Mouse (Mus musculus): ENCODE data around the gene Vill. TPM values are rescaled to one million over a fixed set of nuclear protein-coding genes. Genes with fewer than 3 reads are reported as not detected.

Vill gene
- polyA plus RNA-seq, 1 experiment from 2014 or later = 4.2 TPM

- H3K4me1 ChIP-seq (replicated peaks) = peaks cover 40% of the 10 kb centered on the region
- H3K27me3 ChIP-seq = no peaks in the 10 kb centered on the region
- H3K36me3 ChIP-seq = peaks cover 33% of the 10 kb centered on the region
- no peak overlapping the region for H3K4me2 ChIP-seq
- no peak overlapping the region for H3K27ac ChIP-seq
- WGBS = 93% methylated on average over 3 of the region's 3 CpGs
- no peaks in the 10 kb centered on the region for H3K9me3 ChIP-seq
- ATAC-seq (ENCODE audit: low FRiP score) = no peak
- H3K4me3 ChIP-seq = no peak overlapping the region
- no peak overlapping the region for H3K9ac ChIP-seq
These were observed 14.0 kb upstream of the Vill start for GRCm38 (mm10) chr9:119038574-119038973.

GRCm38 (mm10) chr9:119040101-119040775 is 12.3 kb upstream of the Vill start:
- Histone ChIP-seq H3K27me3 (no peaks in the 10 kb centered on the region), H3K36me3 (peaks cover 33% of the 10 kb centered on the region), H3K4me2 (no peak overlapping the region), H3K4me3 (no peak overlapping the region), H3K9me3 (no peaks in the 10 kb centered on the region), H3K27ac (no peak overlapping the region), H3K9ac (no peak overlapping the region), H3K4me1 (replicated peaks) (peaks cover 26% of the 10 kb centered on the region)
- ATAC-seq (ENCODE audit: low FRiP score) = no peak
- WGBS = 90% methylated on average over 15 of the region's 15 CpGs

GRCm38 (mm10) chr9:119048182-119048903 is 4.2 kb upstream of the Vill start:
- no peak for ATAC-seq (ENCODE audit: low FRiP score)

GRCm38 (mm10) chr9:119051158-119051557 is 1.4 kb upstream of the Vill start:
- H3K9ac ChIP-seq = no peak overlapping the region
- no peak for ATAC-seq (ENCODE audit: low FRiP score)

More at GRCm38 (mm10) chr9:119048182-119048903, 4.2 kb upstream of the Vill start:
- no peaks in the 10 kb centered on the region for H3K9me3 ChIP-seq
- WGBS = 85% methylated on average over 11 of the region's 11 CpGs
- H3K9ac ChIP-seq = no peak overlapping the region
- H3K4me2 ChIP-seq = no peak overlapping the region
- H3K27me3 ChIP-seq = peaks cover 21% of the 10 kb centered on the region
- H3K36me3 ChIP-seq = no peaks in the 10 kb centered on the region
- peaks cover 14% of the 10 kb centered on the region for H3K4me1 ChIP-seq (replicated peaks)
- no peak overlapping the region for H3K4me3 ChIP-seq
- H3K27ac ChIP-seq = no peak overlapping the region

GRCm38 (mm10) chr9:119053964-119054576 is 1.5 kb downstream of the Vill start:
- Histone ChIP-seq H3K9me3 (no peaks in the 10 kb centered on the region), H3K4me2 (no peak overlapping the region), H3K4me1 (replicated peaks) (peaks cover 14% of the 10 kb centered on the region), H3K4me3 (no peak overlapping the region), H3K36me3 (no peaks in the 10 kb centered on the region), H3K27ac (no peak overlapping the region), H3K27me3 (peaks cover 30% of the 10 kb centered on the region), H3K9ac (no peak overlapping the region)
- no peak for ATAC-seq (ENCODE audit: low FRiP score)
- 76% methylated on average over 9 of the region's 9 CpGs for WGBS

More at GRCm38 (mm10) chr9:119051158-119051557, 1.4 kb upstream of the Vill start:
- H3K27ac ChIP-seq = no peak overlapping the region
- H3K4me2 ChIP-seq = no peak overlapping the region
- 87% methylated on average over 2 of the region's 2 CpGs for WGBS
- H3K4me1 ChIP-seq (replicated peaks) = peaks cover 14% of the 10 kb centered on the region
- H3K27me3 ChIP-seq = peaks cover 30% of the 10 kb centered on the region
- H3K4me3 ChIP-seq = no peak overlapping the region
- no peaks in the 10 kb centered on the region for H3K36me3 ChIP-seq
- no peaks in the 10 kb centered on the region for H3K9me3 ChIP-seq

- ATAC-seq (ENCODE audit: low FRiP score) = no peak
- Histone ChIP-seq H3K27ac (no peak overlapping the region), H3K27me3 (peaks cover 33% of the 10 kb centered on the region), H3K4me3 (no peak overlapping the region), H3K4me1 (replicated peaks) (peaks cover 14% of the 10 kb centered on the region), H3K9ac (no peak overlapping the region), H3K9me3 (no peaks in the 10 kb centered on the region), H3K36me3 (no peaks in the 10 kb centered on the region), H3K4me2 (no peak overlapping the region)
- WGBS = 87% methylated on average over 4 of the region's 4 CpGs
These were observed 2.8 kb downstream of the Vill start for GRCm38 (mm10) chr9:119055336-119055735.

GRCm38 (mm10) chr9:119058245-119058644 is 5.7 kb downstream of the Vill start:
- H3K4me1 ChIP-seq (replicated peaks) = peaks cover under 1% of the 10 kb centered on the region; the same call in 1 of the 2 replicates
- H3K4me3 ChIP-seq = no peak overlapping the region
- H3K36me3 ChIP-seq = no peaks in the 10 kb centered on the region
- H3K9me3 ChIP-seq = no peaks in the 10 kb centered on the region
- peaks cover 22% of the 10 kb centered on the region for H3K27me3 ChIP-seq
- 84% methylated on average over 7 of the region's 7 CpGs for WGBS
- no peak for ATAC-seq (ENCODE audit: low FRiP score)
- H3K9ac ChIP-seq = no peak overlapping the region
- no peak overlapping the region for H3K4me2 ChIP-seq
- H3K27ac ChIP-seq = no peak overlapping the region

- H3K4me3 ChIP-seq = no peak overlapping the region
These were observed 8.1 kb downstream of the Vill start for GRCm38 (mm10) chr9:119060701-119061100.

GRCm38 (mm10) chr9:119063036-119063644 is 10.6 kb downstream of the Vill start:
- no peak for ATAC-seq (ENCODE audit: low FRiP score)
- H3K4me2 ChIP-seq = no peak overlapping the region
- no peaks in the 10 kb centered on the region for H3K4me1 ChIP-seq (replicated peaks)
- H3K9me3 ChIP-seq = no peaks in the 10 kb centered on the region
- no peak overlapping the region for H3K9ac ChIP-seq
- WGBS = 41% methylated on average over 19 of the region's 19 CpGs
- H3K4me3 ChIP-seq = no peak overlapping the region
- H3K36me3 ChIP-seq = no peaks in the 10 kb centered on the region
- H3K27ac ChIP-seq = no peak overlapping the region
- H3K27me3 ChIP-seq = peaks cover 12% of the 10 kb centered on the region; the same call in 1 of the 2 replicates

More at GRCm38 (mm10) chr9:119060701-119061100, 8.1 kb downstream of the Vill start:
- no peaks in the 10 kb centered on the region for H3K9me3 ChIP-seq
- no peak for ATAC-seq (ENCODE audit: low FRiP score)
- H3K4me1 ChIP-seq (replicated peaks) = no peaks in the 10 kb centered on the region
- no peak overlapping the region for H3K27ac ChIP-seq
- H3K27me3 ChIP-seq = peaks cover 12% of the 10 kb centered on the region; the same call in 1 of the 2 replicates
- H3K4me2 ChIP-seq = no peak overlapping the region
- H3K9ac ChIP-seq = no peak overlapping the region
- WGBS = 89% methylated on average over 10 of the region's 10 CpGs
- no peaks in the 10 kb centered on the region for H3K36me3 ChIP-seq

GRCm38 (mm10) chr9:119064296-119064695 is 11.7 kb downstream of the Vill start:
- Histone ChIP-seq H3K4me2 (no peak overlapping the region), H3K27me3 (peaks cover 12% of the 10 kb centered on the region; the same call in 1 of the 2 replicates), H3K9ac (no peak overlapping the region; the same call in 1 of the 2 replicates), H3K4me3 (no peak overlapping the region), H3K36me3 (no peaks in the 10 kb centered on the region), H3K9me3 (no peaks in the 10 kb centered on the region), H3K27ac (no peak overlapping the region), H3K4me1 (replicated peaks) (no peaks in the 10 kb centered on the region)
- 73% methylated on average over 4 of the region's 4 CpGs for WGBS
- no peak for ATAC-seq (ENCODE audit: low FRiP score)

- 9% methylated on average over 6 of the region's 6 CpGs for WGBS
- peaks cover 15% of the 10 kb centered on the region for H3K36me3 ChIP-seq
- no peaks in the 10 kb centered on the region for H3K9me3 ChIP-seq
- H3K4me1 ChIP-seq (replicated peaks) = no peaks in the 10 kb centered on the region
- H3K27me3 ChIP-seq = 0 out of 2 replicates have a peak, but pooled peaks cover 2% of the 10 kb centered on the region
- H3K4me2 ChIP-seq = no peak overlapping the region
- H3K4me3 ChIP-seq = no peak overlapping the region
- no peak overlapping the region for H3K9ac ChIP-seq
- no peak overlapping the region for H3K27ac ChIP-seq
- peak; percentile 54; the same call in 1 of the 2 replicates for ATAC-seq (ENCODE audit: low FRiP score)
These were observed 15.0 kb downstream of the Vill start for GRCm38 (mm10) chr9:119067601-119068000.

GRCm38 (mm10) chr9:119068266-119068665 is 15.7 kb downstream of the Vill start:
- no peak overlapping the region for H3K4me3 ChIP-seq
- H3K36me3 ChIP-seq = peaks cover 20% of the 10 kb centered on the region
- H3K4me2 ChIP-seq = no peak overlapping the region
- H3K9me3 ChIP-seq = no peaks in the 10 kb centered on the region
- no peak; the same call in 1 of the 2 replicates for ATAC-seq (ENCODE audit: low FRiP score)
- no peaks in the 10 kb centered on the region for H3K27me3 ChIP-seq
- H3K9ac ChIP-seq = no peak overlapping the region
- WGBS = 90% methylated on average over 11 of the region's 11 CpGs
- H3K27ac ChIP-seq = no peak overlapping the region
- H3K4me1 ChIP-seq (replicated peaks) = no peaks in the 10 kb centered on the region
